Mouse (Mus musculus): ENCODE measurements around the gene Nol6. TPM values are rescaled to one million over a fixed set of nuclear protein-coding genes. Genes with fewer than 3 reads are reported as not detected.

The Nol6 gene
- total RNA-seq, 2 experiments from 2014 or later: 16.3 to 16.8 TPM

DNA sequence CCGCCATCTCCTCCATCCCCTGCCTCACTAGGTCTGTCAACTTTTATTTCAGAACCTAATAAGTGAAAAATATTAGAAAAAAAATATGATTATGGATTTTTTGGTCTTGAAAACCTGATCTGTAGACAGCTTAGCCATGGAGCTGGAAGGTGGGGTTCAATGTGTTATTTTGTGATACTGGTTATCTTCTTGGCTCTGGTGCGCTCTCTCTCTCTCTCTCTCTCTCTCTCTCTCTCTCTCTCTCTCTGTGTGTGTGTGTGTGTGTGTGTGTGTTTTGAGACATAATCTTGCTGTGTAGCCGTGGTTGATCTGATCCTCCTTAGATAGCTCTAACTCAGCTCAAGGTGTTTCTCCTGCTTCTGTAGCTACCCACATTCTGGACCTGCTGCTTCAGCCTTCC lies 5.6 kb upstream of the Nol6 start:
- no peak for DNase-seq
- intact Hi-C loops (cut with DNase I): loop anchor here (1.0 to 5.0 kb wide), 4 partner anchors 36 to 157 kb away; partner anchors contain the start of gene Ubap2

DNA sequence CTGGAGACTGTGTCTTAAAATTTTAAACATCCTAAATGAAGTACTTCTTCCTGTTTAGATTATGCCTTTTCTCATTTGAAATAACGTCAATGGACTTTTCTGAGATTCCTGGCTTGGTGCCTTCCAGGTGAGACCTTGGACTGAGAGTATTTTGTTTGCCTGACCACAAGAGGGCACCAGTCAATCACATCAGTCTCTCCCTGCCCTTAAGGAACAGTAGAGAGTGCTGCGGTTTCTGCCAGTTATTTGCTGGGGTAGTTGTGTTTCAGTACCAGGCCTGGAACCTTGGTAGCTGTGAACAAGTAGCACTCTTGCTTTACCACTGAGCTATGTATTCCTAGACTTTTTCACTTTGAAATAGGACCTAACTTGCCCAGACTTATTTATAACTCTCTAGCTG lies 5.2 kb upstream of the Nol6 start:
- intact Hi-C loops (cut with DNase I): loop anchor here (1.0 to 5.0 kb wide), 3 partner anchors 37 to 148 kb away; partner anchors contain the start of gene Ubap2
- DNase-seq: peak; percentile 69 to 78

DNA sequence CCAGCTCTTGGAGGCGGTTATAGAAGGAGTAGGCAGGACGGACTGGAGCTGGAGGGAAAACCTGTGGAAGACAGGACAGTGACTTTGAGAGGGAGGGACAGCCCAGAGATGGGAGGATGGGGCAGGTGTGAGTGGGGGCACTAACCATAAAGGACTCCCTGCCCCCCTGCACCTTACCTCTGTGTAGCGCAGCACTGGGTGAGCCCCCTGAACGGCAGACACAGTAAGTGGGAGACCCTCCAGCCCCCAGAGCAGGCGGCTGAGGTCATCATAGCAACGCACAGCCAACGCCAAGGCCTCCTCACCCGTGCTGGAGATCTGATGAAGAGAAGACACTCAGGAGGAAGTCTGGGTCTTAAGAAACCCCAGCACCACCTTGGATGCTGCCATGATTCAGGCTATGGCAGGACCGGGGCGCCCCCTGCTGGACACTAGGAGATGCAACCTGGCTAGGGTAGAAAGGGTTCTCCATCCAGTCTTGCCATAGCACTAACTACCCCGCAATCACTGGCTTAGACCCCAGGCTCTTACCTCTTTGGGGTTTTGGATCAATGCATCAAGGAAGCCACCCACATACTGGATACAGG lies 5.5 kb downstream of the Nol6 start:
- DNase-seq: peak; percentile 74 to 76
- intact Hi-C loops (cut with DNase I): loop anchor here (1.0 to 10.0 kb wide), 2 partner anchors 68 to 344 kb away; no protein-coding TSS in a partner anchor

DNA sequence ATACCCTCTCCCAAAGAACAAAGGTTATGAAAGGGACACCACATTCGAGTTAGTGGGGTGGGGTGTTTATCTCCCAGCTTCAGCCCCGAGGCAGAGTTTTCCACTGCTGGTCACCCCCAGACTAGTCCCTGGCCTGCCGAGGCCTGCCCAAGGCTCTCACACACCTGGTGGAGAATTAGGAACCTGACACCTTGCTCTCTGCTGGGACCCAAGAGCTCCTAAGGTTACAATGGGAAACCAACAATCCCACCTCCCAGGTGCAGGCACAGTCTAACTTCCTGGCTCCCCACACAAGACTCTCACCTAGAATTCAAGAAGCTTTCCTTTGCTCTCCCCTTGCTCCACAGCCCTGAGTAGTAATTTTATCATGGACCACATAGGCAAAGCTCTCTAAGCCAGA lies 7.4 kb downstream of the Nol6 start:
- intact Hi-C loops (cut with DNase I): loop anchor here (10.0 kb wide), 1 partner anchor 342 kb away; no protein-coding TSS in a partner anchor
- DNase-seq: no peak

DNA sequence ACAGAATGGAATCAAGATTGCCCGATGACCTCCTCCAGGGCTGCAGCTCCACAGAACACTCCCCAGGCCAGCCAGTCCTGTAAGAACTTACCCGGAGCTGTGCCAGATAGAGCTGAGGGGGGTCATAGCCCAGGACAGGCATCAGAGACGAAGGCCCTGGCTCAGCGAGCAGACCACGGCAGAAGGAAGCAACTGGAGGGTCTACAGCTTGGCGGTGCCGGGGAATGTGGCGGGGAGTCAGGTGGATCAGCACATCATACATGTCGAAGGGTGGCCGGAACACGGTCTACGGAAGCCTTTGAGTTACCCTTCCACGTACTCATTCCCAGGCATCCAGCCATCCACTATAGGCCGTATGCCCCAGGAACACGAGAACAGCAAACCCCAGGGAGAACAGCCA lies 8.5 kb downstream of the Nol6 start:
- intact Hi-C loops (cut with DNase I): loop anchor here (10.0 kb wide), 1 partner anchor 341 kb away; no protein-coding TSS in a partner anchor
- DNase-seq: no peak

DNA sequence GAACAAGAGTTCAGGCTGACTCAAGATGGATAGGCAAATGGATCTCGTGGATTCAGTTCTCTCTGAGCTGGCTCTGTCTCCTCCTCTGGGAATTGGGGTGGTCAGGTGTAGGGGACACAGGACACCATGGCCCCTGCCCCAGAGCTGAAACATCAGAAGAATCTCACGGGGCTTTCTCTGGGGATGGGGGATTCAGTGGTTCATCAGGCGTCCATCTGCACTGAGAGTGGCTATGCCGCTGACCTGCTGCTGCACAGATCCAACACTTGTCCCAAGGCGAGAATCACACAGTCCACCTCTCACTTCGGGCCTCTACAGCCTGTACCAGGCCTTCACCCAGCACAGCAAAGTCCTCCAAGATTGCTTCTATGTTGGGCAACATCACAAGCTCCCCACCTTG lies 9.2 kb downstream of the Nol6 start:
- intact Hi-C loops (cut with DNase I): loop anchor here (10.0 kb wide), 1 partner anchor 340 kb away; no protein-coding TSS in a partner anchor
- DNase-seq: no peak

DNA sequence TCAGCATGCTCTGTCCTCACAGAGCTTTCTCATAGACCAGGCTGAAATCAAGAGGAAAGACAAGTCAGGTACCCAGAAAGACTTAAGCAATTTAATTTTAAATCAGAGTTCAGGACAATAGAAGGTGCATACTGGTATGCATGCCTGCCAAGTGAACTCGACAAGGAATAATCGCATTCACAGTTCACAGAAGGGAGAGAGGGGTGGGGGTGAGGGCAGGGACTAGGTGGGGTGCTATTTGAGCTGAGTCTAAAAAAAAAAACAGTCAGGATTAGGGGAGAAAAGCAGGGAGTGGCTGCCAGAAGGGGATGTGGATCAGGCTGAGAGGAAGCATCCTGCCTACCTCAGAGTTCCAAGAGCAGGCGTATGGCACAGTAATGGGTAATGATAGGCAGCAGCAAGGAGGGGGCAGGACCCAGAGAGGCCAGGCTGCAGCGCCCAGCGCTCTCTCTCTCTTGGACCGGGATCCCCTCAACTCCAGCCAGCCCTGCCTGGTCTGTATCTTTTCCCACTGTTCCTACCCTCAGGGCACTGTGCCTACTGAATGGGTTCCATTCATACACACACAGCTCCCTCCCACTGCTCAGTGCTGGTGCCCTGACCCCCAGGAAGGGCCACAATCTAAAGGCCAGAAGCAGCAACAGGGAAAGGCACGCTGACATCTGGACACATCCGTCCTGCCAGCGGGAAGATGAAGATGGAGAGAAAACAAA lies 9.7 kb downstream of the Nol6 start:
- intact Hi-C loops (cut with DNase I): loop anchor here (10.0 kb wide), 1 partner anchor 340 kb away; no protein-coding TSS in a partner anchor
- no peak for DNase-seq

DNA sequence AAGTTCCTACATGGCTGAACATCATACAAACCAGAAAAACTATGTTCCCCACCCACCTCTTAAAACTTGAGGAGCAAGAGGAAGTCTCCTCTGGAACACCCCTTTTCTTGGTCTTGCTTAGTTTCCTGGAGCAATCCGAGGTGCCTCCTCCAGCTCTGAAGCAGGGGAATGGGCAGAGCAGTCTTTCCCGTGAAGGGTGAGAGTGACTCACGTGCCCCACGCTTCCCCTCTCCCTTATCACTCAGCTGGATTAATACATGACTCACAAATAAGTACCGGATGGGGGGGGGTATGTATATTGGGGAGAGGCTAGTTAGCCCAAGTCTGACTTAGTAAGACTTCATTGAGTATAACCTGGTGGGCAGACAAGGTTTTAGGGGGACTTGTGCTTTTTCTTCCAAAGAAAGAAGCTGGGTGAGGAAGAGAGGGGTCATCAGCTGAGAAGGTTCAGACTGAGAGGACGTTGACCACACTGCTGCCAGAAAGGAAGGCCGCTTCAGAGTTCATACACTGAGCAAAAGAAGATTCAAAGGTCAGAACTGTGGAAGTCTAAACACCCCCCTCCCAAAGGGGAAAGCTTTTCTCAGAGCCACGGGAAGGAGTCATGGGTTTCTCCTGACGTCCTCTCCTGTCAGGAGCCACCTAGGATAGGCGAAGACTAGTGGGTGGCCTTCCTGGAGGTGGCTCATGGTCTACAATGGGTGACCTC lies 15.4 kb downstream of the Nol6 start:
- intact Hi-C loops (cut with DNase I): no loop called here

DNA sequence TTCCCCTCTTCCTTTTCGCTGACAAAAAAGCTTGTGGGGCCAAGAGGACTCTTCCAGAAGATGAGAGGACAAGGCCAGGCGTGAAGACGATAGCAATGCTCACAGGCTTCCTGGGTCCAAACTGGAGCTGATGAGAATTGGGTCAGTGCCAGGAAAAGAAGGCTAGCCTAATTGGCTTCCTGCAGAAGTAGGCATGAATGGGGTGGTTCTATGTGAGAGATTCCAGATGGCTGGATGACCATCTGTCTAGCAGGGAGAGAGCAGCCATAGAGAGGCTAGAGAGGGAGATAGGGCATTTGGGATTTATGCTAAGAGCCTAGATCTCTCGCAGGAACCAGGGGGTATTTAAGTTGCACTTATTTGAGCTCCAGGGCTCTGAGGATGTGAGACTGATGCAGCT lies 16.8 kb downstream of the Nol6 start:
- intact Hi-C loops (cut with DNase I): no loop called here

More for the DNA sequence above, 15.4 kb downstream of the Nol6 start:
- DNase-seq: no peak

DNA sequence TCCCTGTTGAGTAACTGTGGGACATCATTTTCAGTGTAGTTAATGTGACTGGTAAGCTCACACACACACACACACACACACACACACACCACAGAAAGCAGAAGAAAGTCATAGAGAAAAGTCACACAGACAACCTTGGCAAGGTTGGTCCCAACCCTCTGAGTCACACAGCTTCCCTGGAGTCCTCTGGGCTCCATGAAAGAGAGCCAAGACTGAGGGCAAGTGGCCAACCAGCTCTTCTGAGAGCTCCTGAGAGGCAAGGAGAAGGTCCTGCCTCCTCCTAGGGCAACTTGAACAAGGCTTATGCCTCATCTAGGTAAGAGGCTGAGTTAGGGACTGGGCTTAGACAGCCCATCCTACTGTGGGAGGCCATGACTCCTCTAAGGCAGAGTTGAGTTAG lies 21.4 kb downstream of the Nol6 start:
- DNase-seq: no peak
- intact Hi-C loops (cut with DNase I): no loop called here

More for the DNA sequence above, 16.8 kb downstream of the Nol6 start:
- no peak for DNase-seq

DNA sequence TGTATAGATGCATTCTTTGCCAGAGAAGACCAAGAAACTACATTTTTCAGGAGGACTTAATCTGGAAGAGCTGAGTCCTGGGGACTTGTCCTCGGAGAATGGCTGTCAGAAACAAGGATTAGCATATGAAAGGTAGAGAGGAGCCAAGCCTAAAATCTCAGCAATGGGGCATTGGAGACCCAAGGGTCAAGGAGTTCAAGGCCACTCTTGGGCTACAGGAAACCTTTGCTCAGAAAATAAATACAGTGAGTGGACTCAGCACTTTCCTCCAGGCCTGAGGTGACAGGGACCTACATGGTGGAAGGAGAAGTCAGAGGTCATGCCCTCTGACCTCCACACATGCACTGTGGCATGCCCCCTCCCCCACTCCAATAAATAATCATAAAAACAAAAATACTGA lies 23.3 kb downstream of the Nol6 start:
- no peak for DNase-seq
- intact Hi-C loops (cut with DNase I): no loop called here

DNA sequence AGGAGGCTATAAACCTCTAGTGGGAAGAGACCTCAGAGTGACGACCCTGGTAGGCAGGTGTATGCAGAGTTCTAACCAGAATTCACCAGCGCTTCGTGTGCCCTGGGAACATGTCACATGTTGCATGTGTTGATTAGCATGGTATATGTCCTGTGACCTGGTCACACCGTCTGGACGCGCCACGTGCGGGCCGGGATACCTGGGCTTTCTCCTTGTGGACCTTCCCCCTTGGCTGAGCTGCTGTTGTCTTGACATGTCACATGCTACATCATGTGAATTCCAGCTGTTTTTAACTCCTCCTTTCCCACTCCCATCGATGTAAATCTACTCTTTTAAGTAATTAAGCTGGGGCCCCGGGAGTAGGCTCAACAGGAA lies 25.7 kb downstream of the Nol6 start:
- intact Hi-C loops (cut with DNase I): no loop called here

DNA sequence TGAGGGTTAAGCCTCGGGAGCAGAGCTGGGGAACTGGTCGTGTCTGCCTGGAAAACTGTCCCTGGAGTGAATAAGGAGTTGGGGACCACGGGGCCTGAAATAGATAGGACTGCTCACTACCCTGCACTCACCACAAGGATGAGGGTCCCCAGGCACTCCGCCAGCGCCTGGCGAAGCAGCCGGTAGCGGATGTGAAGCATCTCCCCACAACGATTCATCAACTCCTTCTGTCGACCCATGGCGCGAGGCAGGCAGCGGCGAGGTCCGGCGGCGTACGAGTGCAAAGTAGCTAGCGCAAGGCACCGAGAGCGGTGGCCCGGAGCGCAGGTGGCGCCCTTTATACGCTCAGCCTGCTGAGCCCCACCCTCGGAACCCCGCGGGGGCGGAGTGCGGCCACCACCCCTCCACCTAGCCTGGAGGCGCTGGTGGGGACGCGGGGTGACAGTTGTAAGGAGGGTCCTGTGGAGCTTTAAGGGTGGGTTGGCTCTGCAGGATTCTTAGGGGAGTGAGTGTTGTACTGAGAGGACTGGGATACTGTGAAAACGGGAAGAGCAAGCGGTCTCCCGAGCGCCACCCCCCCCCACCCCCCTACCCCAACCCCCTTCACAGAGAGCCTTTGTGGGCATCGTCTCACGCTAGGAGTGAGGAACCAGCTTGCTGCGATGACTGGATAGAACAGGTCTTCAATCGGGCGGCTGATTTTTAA lies 26.2 kb downstream of the Nol6 start, which contains the start of gene Aqp3:
Gene Aqp3, minus strand, starts transcription at position 313 of the 706 bp plus-strand sequence.
- DNase-seq: peak; percentile 33 to 41
- intact Hi-C loops (cut with DNase I): no loop called here

More for the DNA sequence above, 25.7 kb downstream of the Nol6 start:
- no peak for DNase-seq

DNA sequence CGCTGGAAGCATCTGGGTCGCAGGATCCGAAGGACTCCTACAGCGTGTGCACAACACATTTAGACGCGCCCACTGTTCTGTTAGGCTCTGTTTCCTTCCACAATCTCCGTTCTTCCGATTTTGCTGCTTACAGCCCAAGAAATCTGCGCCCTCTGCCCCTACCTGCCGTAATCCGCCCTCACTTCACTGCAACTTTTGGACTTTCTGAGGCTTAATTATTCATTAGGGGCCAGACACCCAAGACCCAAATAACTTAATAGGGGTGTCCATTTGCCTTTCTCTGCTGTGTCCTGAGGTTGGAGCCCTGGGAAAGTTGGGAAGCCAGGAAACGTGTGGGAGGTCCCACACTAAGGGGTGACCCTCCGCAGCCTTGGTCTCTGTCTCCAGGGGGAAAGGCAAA lies 26.9 kb downstream of the Nol6 start:
- intact Hi-C loops (cut with DNase I): no loop called here
- no peak for DNase-seq

DNA sequence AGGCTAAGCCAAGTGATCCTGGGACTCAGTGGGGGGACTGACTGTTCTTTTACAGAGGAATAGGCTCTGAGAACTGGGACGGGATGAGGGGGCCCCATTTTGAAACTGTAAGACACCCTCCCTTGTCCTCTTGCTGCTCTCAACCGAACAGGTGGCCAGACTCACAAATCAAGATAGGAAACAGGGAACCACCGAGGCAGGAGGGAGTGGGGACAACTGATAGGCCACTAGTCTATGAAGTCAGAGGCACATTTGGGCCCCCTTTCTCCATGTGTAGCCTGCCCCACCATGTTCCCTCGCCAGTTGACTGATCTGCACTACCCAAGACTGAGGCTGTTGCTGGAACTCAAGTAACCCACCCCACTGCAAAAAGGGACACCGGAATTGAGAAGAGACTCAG lies 27.5 kb downstream of the Nol6 start:
- no peak for DNase-seq
- intact Hi-C loops (cut with DNase I): no loop called here

DNA sequence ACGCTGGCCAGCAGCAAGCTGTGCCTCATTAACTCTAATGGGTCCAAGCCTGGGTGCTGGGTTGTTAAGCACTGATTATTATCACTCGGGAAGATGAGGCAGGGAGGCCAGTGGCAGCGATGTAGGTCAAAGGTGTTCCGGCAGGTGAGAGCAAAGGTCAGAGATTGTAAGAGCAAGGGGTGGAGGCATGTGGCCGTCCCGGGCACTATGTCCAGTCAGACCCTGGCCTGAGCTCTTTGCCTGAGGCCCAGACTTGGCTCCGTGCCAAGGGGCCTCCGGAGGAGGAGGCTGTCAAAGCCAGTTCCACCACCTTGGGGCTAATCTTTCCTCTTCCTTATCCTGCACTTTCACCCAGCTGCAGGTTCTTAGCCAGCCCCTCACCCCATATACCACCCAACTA lies 28.1 kb downstream of the Nol6 start:
- intact Hi-C loops (cut with DNase I): no loop called here
- DNase-seq: no peak

DNA sequence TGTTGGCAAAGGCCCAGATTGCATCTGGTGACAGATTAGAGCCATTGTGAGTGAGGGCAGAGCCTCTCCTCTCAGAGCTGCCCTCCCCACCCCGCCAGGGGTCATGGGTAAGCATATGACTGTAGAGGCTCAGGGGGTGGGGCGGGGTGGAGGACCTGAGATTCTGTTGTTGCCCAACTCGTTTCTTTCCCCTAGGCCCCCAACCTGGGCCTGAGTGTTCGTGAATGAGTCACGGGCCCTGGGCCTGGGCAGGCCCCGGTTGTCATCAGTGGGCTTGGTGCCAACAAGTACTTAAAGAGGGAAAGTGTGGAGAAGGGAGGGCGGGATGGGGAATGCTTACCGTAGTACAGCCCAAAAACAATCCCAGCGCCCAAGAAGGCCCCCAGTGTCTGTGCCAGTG lies 29.9 kb downstream of the Nol6 start:
- DNase-seq: peak in 1 of 2 experiments; percentile 26
- intact Hi-C loops (cut with DNase I): no loop called here

DNA sequence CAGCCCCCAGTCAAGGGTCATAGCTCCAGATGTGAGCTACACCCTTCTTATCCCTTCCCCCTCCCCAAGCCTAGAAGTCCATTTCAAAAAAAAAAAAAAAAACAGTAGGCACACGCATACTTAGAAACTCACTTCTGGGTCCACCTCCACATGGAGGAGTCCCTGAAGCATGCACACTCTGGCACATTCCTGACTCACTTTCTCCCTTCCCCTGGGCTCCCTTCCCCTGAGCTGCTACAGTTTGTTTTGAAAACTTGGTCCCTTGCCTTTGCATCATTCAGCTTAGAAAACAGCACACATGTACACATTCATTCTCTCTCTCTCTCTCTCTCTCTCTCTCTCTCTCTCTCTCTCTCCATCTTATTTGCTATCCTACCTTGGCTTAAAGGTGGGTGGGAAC lies 31.3 kb downstream of the Nol6 start:
- no peak for DNase-seq
- intact Hi-C loops (cut with DNase I): no loop called here

DNA sequence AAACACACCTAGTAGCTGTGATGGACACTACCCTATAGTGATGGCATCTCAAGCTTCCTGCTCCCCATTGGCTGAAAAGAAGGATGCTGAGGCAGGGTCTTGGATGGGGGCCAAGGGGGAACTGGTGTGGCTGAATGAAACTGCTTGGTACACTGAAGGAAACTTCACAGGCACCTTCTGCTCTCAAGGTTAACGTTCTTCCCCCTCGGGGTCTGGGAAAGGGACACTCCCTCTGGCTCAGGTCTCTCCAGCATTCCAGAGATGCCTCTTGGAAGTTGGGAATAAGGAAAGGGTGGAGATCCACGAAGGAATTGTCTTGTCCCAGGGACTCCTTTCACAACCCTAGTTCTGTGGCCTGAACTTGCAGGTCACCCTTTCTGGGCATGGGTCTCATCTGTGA lies 32.9 kb downstream of the Nol6 start:
- intact Hi-C loops (cut with DNase I): no loop called here
- no peak for DNase-seq

DNA sequence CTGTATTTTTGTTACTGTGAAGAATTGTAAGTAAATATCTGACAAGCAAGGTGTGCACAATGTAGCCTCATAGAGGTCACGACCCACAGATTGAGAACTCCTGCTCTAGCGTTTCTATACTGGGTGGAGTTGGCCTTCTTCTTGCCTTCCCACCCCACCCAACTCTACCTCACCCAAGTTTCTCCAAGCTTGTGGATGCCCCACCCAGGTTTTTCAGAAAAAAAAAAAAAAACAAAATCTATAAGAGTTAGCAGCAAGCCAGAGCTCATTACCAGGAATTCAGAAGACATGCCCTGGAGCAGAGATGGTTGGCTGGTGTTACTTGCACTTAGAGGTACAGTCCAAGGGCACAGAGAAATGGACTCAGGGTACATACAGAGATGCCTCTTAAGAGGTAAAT lies 34.5 kb downstream of the Nol6 start:
- intact Hi-C loops (cut with DNase I): no loop called here
- no peak for DNase-seq

DNA sequence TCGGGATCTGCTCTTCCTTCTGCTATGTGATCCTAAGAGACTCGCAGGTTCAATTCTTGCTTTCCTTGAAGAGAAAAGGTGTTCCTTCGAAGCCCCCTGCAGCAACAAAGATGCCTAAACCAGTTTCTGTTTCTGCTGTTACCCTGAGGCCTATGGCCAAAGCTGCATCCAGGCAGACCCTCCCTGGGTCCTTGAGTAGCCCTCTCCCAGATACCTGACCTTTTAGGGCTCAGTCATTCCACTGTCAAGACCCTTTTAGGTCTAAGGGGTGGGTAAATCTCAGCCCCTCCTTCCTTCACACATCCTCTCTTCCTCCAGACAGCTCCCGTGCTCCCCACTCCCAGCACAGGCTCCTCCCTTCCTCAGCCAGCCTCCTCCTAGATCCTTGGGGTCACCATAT lies 35.1 kb downstream of the Nol6 start:
- no peak for DNase-seq
- intact Hi-C loops (cut with DNase I): no loop called here
